Mouse (Mus musculus): ENCODE results near the gene Phf11d. TPM values are rescaled to one million over a fixed set of nuclear protein-coding genes. Genes with fewer than 3 reads are reported as not detected.
"Not testable (repeated sequence)": the region's sequence is repeated elsewhere in the genome, so short reads cannot be mapped to it uniquely, and the experiment has no call there.

Phf11d gene
- total RNA-seq (2015) (0.93 and 1.8 TPM in 2 replicates), total RNA-seq (2017) (2.1 and 3.7 TPM in 2 replicates)

DNA sequence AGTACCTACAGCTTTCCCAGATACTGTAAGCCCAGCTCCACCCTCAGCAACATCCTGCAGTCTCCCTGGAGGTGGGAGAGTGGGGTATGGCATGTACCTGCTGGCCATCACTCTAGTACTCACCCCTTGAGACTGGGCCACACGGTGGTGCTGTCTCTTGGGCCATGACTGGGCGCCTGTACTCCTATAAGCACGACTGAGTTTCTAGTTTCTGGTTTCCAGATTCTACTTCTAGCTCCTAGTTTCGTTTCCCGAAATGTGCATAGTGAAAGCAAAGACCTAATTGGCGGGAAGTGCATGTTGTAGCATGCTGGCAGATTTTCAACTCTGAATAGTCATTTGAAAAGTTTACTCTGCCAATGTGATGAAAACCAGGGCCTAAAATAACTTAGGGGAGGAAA is at the start of gene Phf11d:
Phf11d (minus strand) TSS at position 227 of the 401 bp plus-strand sequence.
- peak; percentile 48 for ATAC-seq (replicated peaks; ENCODE audit: poor library complexity)

DNA sequence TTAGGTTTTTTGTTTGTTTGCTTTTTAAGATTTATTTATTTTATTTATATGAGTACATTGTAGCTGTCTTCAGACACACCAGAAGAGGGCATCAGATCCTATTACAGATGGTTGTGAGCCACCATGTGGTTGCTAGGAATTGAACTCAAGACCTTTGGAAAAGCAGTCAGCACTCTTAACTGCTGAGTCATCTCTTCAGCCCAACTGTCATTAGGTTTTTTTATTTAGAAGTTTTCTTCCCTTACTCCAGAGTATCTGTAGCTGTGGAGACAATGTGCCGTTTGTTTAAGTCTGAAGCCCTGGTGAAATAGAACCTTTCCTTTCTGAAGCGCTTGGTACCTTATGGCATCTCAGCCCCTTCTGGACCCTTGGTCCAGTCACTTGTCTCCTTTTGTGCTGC is 49.7 kb upstream of the Phf11d start:
- not testable (repeated sequence) for ATAC-seq (replicated peaks; ENCODE audit: poor library complexity)

DNA sequence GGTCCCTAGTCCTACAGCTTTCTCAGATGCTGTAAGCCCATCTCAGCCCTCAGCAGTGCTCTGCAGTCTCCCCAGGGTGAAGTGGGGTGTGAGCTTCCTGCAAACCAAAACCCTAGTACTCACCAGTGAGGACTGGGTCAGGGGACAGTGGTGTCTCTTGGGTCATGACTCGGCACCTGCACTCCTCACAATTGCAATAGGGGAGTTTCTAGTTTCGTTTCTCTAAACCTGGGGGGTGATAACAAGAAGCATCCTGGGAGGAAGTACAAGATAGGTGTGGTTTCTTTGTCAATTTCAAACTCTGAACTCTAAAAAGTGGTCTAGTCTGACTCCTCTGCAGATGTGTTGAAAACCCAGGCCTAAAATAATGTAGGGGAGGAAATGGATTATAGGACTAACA is 31.7 kb upstream of the Phf11d start:
- ATAC-seq (replicated peaks; ENCODE audit: poor library complexity), result peak; percentile 79

DNA sequence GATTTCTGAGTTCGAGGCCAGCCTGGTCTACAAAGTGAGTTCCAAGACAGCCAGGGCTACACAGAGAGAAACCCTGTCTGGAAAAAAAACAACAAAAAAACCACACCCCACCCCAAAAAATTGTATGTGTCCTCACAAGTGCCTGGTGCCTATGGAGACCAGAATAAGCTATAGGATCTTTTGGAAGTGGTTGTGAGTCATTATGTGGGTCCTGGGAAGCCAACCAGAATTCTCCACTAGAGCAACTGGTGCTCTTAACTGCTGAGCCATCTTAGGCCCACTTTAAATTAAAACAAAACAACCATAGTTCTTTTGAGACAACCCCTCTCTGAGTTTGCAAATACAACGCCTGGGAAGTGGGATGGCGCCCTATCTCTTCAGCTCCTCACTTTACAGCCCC is 30.0 kb upstream of the Phf11d start, which contains the start of gene Phf11c:
Phf11c (minus strand) TSS at position 101 of the 400 bp plus-strand sequence.
- ATAC-seq (replicated peaks; ENCODE audit: poor library complexity), result no peak

DNA sequence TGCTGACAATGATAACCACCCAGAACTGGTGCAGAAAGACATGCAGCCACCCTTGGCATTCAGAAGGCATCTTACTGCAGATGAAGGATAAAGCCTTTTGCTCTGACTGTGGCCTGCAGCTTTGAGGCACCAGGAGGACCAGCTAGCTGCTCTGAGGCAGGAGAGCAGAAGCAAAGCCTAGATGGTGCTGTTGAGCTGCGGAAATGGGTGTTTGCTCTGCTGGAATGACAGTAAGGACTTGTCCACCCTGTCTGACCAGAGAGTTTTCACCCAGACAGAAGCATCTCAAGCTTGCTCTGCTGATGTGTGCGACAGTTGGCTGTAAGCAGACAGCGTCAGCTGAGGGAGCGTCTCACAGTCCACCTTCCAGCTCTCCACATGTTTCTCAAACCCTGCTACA is 24.9 kb upstream of the Phf11d start:
- ATAC-seq (replicated peaks; ENCODE audit: poor library complexity), result not testable (repeated sequence)

DNA sequence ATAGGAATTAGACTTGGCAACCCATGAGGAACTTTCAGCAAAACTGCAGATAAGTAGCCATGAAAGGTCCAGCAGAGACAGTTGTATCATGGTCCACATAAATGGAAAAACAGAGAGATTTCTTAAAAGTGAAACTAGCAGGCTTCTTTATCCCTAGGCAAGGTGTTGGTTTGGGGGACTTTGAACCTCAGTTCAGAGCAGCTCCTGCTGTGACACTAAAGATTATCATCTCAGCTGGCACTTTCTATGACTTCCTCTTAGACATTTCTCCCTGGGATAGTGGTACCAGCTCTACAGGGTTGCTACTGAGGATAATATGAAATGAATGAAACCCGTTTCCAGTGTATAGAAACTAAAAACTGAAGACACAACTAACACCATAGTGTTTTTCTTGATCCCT is 24.3 kb upstream of the Phf11d start:
- ATAC-seq (replicated peaks; ENCODE audit: poor library complexity), result no peak

DNA sequence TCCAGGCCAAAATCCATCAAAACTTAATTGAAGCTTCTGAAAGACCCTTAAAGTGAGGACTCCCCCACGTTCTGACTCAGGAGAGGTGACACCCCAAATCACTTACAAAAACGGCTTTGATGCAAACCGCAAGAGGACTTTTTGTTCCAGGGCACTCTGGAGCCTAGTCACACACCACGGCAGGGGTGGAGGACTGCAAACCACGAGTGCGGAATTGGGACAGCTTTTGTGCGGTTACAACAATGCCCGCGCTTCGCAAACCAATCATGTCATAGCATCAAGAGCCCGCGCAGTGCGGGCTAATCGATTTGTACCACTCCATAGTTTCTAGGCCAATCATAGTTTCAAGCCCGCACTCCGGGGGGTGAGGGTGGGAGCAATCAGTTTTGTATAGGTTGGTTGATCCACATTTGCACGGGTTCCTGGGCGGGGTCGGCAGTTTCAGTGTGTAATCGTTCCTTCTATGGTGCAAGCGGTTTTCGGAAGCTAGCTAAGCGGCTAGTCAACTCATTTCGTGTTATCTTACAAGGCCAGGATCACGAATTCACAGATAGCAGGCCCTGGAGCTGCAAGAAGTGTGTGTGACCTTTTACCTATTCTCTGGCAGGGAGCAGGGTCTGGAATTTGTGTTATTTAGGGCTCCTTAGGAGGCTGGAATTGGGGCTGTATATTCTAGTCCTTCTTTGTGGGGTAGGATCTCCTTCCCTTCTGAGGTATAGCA is 5.2 kb upstream of the Phf11d start:
- ATAC-seq (replicated peaks; ENCODE audit: poor library complexity), result no peak

DNA sequence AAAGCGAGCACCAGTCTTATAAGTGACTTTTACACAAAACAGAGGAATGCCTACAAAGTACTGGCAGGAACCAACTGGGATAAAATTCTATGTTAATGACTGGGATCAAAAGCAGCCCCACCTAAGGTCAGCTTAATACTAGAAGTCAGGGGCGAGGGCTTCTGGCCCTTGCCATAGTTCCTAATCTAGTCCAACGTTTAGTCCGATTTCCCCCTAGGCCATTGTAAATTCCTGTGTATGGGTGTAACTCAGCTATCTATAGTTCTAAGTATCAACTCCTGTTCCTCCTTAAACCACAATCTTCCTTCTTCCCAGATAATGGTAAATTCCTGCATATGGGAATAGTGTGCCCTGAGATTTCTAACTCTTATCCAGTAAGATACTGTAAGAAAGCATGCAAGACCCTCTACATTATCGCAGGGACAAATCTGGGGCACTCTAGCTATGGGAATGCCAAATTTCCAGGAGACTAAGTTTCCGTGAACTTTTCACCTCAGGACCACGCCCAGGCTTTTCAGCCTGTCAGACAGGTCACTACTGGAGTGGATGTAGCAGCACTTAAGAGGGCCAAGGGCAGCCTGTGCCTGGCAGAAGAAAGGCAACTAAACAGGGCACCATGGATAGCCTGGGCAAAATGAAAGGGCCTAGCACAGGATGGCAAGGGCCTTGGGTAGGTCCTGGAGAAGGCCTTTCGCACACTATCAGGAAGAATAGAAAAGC is 1.3 kb upstream of the Phf11d start:
- no peak for ATAC-seq (replicated peaks; ENCODE audit: poor library complexity)

DNA sequence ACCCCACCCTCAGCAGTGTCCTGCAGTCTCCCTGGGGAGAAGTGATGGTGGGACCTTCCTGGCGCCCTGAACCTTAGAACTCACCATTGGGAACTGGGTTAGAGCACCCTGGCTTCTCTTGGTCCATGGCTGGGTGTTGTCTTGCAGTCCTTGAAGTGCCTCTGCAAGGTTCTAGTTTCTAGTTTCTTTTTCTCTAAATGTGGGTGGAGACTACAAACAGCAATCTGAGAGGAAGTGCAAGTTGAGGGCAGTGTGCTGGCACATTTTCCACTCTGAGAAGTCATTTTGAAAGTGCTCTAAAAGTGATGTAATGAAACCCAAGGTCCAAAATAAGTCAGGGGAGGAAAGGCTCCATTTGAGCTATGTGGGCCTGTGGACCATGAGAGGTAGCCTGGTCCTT is 24.1 kb downstream of the Phf11d start, which contains the start of gene Phf11b:
Phf11b (minus strand) TSS at position 163 of the 400 bp plus-strand sequence.
- peak; percentile 96 for ATAC-seq (replicated peaks; ENCODE audit: poor library complexity)

DNA sequence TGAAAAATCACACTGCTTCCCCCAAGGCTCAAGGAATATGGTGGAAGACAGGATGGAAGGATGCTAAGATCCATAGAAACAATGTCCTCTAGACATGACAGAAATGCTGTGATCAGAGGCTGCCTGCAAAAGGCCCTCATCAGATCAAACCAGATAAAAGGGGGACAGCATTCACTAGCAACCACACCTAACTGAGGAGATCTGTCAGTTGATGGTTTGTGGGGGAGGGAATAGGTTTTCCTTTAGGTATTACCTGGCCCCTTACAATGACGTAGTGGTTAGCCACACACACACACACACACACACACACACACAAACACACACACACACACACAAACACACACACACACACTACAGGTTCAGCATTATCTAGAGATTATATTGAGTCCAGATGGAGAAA is 25.7 kb downstream of the Phf11d start:
- no peak for ATAC-seq (replicated peaks; ENCODE audit: poor library complexity)

DNA sequence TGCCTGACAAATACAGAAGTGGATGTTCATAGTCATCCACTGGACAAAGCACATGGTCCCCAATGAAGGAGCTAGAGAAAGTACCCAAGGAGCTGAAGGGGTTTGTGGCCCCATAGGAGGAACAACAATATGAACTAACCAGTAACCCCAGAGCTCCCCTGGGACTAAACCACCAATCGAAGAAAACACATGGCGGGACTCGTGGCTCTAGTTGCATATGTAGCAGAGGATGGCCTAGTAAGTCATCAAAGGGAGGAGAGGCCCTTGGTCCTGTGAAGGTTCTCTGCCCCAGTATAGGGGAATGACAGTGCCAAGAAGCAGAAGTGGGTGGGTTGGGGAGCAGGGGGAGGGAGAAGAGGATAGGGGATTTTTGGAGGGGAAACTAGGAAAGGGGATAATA is 29.2 kb downstream of the Phf11d start:
- not testable (repeated sequence) for ATAC-seq (replicated peaks; ENCODE audit: poor library complexity)

DNA sequence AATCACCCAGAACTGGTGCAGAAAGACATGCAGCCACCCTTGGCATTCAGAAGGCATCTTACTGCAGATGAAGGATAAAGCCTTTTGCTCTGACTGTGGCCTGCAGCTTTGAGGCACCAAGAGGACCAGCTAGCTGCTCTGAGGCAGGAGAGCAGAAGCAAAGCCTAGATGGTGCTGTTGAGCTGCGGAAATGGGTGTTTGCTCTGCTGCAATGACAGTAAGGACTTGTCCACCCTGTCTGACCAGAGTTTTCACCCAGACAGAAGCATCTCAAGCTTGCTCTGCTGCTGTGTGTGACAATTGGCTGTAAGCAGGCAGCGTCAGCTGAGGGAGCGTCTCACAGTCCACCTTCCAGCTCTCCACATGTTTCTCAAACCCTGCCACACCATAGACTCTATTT is 34.8 kb downstream of the Phf11d start:
- peak; percentile 64 for ATAC-seq (replicated peaks; ENCODE audit: poor library complexity)

DNA sequence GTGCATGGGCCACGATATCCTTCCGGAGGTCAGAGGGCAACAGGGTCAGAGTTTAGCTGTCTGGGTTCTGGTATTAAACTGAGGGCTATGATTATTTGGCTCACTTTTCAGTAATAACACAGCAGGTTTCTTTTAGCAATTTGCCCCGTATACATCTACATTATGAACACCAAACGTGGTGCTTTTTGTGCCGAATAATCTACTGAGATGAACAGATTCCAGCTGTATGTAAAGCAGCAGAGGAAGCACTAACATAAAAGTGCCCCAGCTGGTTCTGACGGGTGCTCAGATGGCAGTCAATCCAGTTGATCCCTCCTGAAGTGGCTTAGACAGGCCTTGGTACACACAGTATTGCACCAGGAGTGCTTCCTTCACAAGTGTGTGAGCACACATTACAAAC is 45.3 kb downstream of the Phf11d start:
- ATAC-seq (replicated peaks; ENCODE audit: poor library complexity), result not testable (repeated sequence)

DNA sequence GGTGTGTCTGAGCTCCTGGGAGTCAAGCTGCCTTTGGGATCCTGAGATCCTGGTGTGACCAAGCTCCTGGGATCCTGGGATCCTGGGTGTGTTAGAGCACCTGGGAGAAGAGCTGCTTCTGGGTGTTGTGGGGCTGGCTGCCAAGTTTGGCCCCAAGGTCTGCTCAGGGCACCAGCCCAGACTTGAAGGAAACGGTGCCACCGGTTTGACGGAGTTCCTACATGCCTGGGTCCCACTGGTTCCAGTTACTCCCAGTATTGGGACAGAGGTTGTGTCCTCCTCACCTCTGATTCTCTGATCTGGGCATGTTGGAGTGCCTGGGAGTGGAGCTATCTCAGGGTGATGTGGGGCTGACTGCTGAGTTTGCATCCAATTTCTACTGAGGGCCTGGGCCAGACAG is 46.2 kb downstream of the Phf11d start:
- not testable (repeated sequence) for ATAC-seq (replicated peaks; ENCODE audit: poor library complexity)

Other genes starting within 250 kb of the Phf11d start
- gene 1700129C05Rik, start 222.6 kb downstream of the Phf11d start, total RNA-seq (2015), result not detected in 2 replicates
- not detected in 2 replicates for gene 1700129C05Rik, start 222.6 kb downstream of the Phf11d start, total RNA-seq (2017)
- not detected in 2 replicates for gene Gm5142, start 186.7 kb downstream of the Phf11d start, total RNA-seq (2015)
- not detected in 2 replicates for gene Gm5142, start 186.7 kb downstream of the Phf11d start, total RNA-seq (2017)
- 16.8 and 17.6 TPM in 2 replicates for gene Rcbtb1, start 164.3 kb downstream of the Phf11d start, total RNA-seq (2015)
- 9.5 and 14.7 TPM in 2 replicates for gene Rcbtb1, start 164.3 kb downstream of the Phf11d start, total RNA-seq (2017)
- gene Gm6904, start 105.3 kb downstream of the Phf11d start, total RNA-seq (2015), result 1.1 TPM in 1 of 2 replicates, not detected in the other
- gene Gm6904, start 105.3 kb downstream of the Phf11d start, total RNA-seq (2017), result 0.30 TPM in 1 of 2 replicates, not detected in the other
- not detected in 2 replicates for gene Phf11a, start 67.9 kb downstream of the Phf11d start, total RNA-seq (2015)
- 0.34 TPM in 1 of 2 replicates, not detected in the other for gene Phf11a, start 67.9 kb downstream of the Phf11d start, total RNA-seq (2017)
- gene Phf11b, start 24.1 kb downstream of the Phf11d start, total RNA-seq (2015), result 3.0 and 3.8 TPM in 2 replicates
- gene Phf11b, start 24.1 kb downstream of the Phf11d start, total RNA-seq (2017), result 3.7 and 8.0 TPM in 2 replicates
- 1.4 and 1.5 TPM in 2 replicates for gene Phf11c, start 29.9 kb upstream of the Phf11d start, total RNA-seq (2015)
- gene Phf11c, start 29.9 kb upstream of the Phf11d start, total RNA-seq (2017), result 1.2 and 1.4 TPM in 2 replicates
- 38.2 and 41.4 TPM in 2 replicates for gene Setdb2, start 75.4 kb upstream of the Phf11d start, total RNA-seq (2015)
- gene Setdb2, start 75.4 kb upstream of the Phf11d start, total RNA-seq (2017), result 27.4 and 30.4 TPM in 2 replicates
- gene Cab39l, start 75.5 kb upstream of the Phf11d start, total RNA-seq (2015), result 42.5 and 44.4 TPM in 2 replicates
- gene Cab39l, start 75.5 kb upstream of the Phf11d start, total RNA-seq (2017), result 30.8 and 31.0 TPM in 2 replicates
- 44.9 and 48.9 TPM in 2 replicates for gene Cdadc1, start 232.5 kb upstream of the Phf11d start, total RNA-seq (2015)
- 23.2 and 25.4 TPM in 2 replicates for gene Cdadc1, start 232.5 kb upstream of the Phf11d start, total RNA-seq (2017)

All from megakaryocyte progenitor cell, adult 5-6 weeks (primary cell).